Mouse (Mus musculus) megakaryocyte, embryonic 14.5 days (primary cell): ENCODE measurements around the gene Jak3.

ENCODE experiments used
- FLI1 ChIP-seq: IDR thresholded peaks from 2 replicates; pipeline ENCODE4 v1.6.1; 2012; ENCODE audit warnings: low read length, inconsistent platforms, mixed read lengths
- GATA1 ChIP-seq: IDR thresholded peaks from 3 replicates; pipeline ENCODE4 v1.6.1; 2012; ENCODE audit warnings: mixed read lengths, low read length, inconsistent platforms, borderline replicate concordance

GRCm38 (mm10) chr8:71639318-71639717, 36.8 kb upstream of the Jak3 start:
- no peak for TF ChIP-seq FLI1
- no peak for TF ChIP-seq GATA1
